25 mouse cellular contexts compared by ENCODE assay signal in the genomic region with DNA sequence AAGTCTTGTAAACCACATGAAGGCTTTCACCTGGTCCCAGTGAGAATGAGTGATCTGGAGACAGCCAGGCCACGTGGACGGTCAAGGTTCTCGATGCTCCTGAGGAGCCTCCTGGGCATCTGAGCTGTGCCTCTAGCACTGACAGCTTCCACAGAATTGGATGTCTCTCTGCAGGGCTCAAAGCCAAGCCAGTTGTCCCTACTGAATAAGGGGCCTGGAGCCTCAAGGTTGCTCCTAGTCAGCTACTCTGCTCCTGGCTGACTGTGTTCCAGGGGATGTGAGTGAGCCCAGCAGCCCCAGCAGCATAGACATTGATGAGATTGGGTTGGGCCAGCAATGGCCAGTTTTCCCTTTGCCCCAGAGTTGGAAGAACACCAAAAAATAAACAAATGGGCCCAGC.
DNase-seq lines count a peak whose midpoint lies in the region.
"Had no signal": no experiment of that assay in that cellular context is flagged by ENCODE, and none has a peak within 500 bp of the region (broad histone marks: within the 10 kb centered on the region; RNA-seq: fewer than 3 reads in every experiment).

No protein-coding gene starts in this region.

- H3K4me3 ChIP-seq in heart, embryonic 10.5 days: no peak overlapping the region
- H3K4me3 ChIP-seq: embryonic facial prominence, embryonic 10.5 days; embryonic facial prominence, embryonic 13.5 days; erythroblast, embryonic 14.5 days; forebrain, embryonic 12.5 days; forebrain, embryonic 15.5 days; heart, adult 2 months; heart, embryonic 12.5 days; heart, embryonic 15.5 days; hindbrain, embryonic 10.5 days; hindbrain, embryonic 13.5 days; intestine, embryonic 15.5 days had no signal

- 87% methylated on average over 3 of the region's 3 CpGs for WGBS in heart, embryonic 10.5 days

- H3K27ac ChIP-seq in heart, embryonic 10.5 days: no peak overlapping the region
- H3K27ac ChIP-seq: embryonic facial prominence, embryonic 10.5 days; embryonic facial prominence, embryonic 13.5 days; forebrain, embryonic 12.5 days; forebrain, embryonic 15.5 days; heart, embryonic 15.5 days; hindbrain, embryonic 10.5 days; hindbrain, embryonic 13.5 days; intestine, embryonic 15.5 days had no signal

- no peaks in the 10 kb centered on the region for H3K27me3 ChIP-seq in heart, embryonic 10.5 days (ENCODE audit: insufficient read depth, poor library complexity, severe bottlenecking)
- H3K27me3 ChIP-seq: embryonic facial prominence, embryonic 13.5 days; forebrain, embryonic 12.5 days; forebrain, embryonic 15.5 days; heart, embryonic 12.5 days; heart, embryonic 15.5 days; hindbrain, embryonic 13.5 days; intestine, embryonic 15.5 days had no signal

- H3K9me3 ChIP-seq in heart, embryonic 10.5 days: no peaks in the 10 kb centered on the region
- H3K9me3 ChIP-seq: embryonic facial prominence, embryonic 13.5 days; forebrain, embryonic 12.5 days; forebrain, embryonic 15.5 days; heart, embryonic 15.5 days; intestine, embryonic 15.5 days had no signal

- H3K4me1 ChIP-seq in heart, embryonic 10.5 days: peaks cover 47% of the 10 kb centered on the region
- H3K4me1 ChIP-seq: forebrain, embryonic 15.5 days had no signal

- H3K36me3 ChIP-seq in heart, embryonic 10.5 days: peaks cover 16% of the 10 kb centered on the region
- H3K36me3 ChIP-seq: forebrain, embryonic 15.5 days; heart, embryonic 15.5 days; intestine, embryonic 15.5 days had no signal

- DNase-seq in adrenal gland, adult (ENCODE audit: inconsistent age in 2 of 2, low spot score in 1 of 2): peak; percentile 45 to 65
- no peak for DNase-seq in adrenal gland, adult 8-10 months
- DNase-seq in adrenal gland, postnatal 14 days: peak; percentile 50
- DNase-seq in adrenal gland, adult 18-20 months (ENCODE audit: low spot score in 2 of 2): no peak
- DNase-seq in heart, embryonic 10.5 days (ENCODE audit: low spot score): peak; percentile 48
- no peak for DNase-seq in heart, adult 9 months (ENCODE audit: low spot score in 2 of 2)
- peak; percentile 3 for DNase-seq in adipocyte (ENCODE audit: low spot score)
- DNase-seq: cerebellum, adult 11-12 months; cerebellum, adult 8-10 months; cerebellum, postnatal 36 days; embryo, embryonic 11 days; heart, adult 2 months; heart, postnatal 10 days; heart, postnatal 36 days; kidney, adult 11 months had no signal

Comparison
In these comparisons a context has a peak if more than half of its experiments do, and no peak if none do; other contexts are left out.
1. DNase-seq: peak in adrenal gland, adult (2 of 2), adrenal gland, postnatal 14 days (single experiment), heart, embryonic 10.5 days (single experiment) and adipocyte (single experiment); none in adrenal gland, adult 8-10 months (single experiment), adrenal gland, adult 18-20 months (0 of 2) and heart, adult 9 months (0 of 2).